Mouse (Mus musculus) B cell, adult 67 days (primary cell): Measurements from ENCODE around the gene A930002H24Rik. TPM values are rescaled to one million over a fixed set of nuclear protein-coding genes. Genes with fewer than 3 reads are reported as not detected.

Experiments used
- total RNA-seq, 2 experiments: library from RNA; stranded (reverse); gene quantifications; 4 replicates each; pipeline ENCODE4 v1.2.4; 2023

A930002H24Rik gene
- total RNA-seq, result not detected

GRCm38 (mm10) chr17:63863647-63864149 is at the start of gene A930002H24Rik:
Gene A930002H24Rik, minus strand, starts transcription at chr17:63863791.

GRCm38 (mm10) chr17:63863012-63863630 is 470 bp downstream of the A930002H24Rik start, which contains the start of gene Fer:
Gene Fer, plus strand, starts transcription at chr17:63863062.

Other genes with a start within 250 kb of the A930002H24Rik start
- 1 to 10 TPM; 1.3 to 2.2 TPM for gene Fer, start 729 bp downstream of the A930002H24Rik start, total RNA-seq